Mouse (Mus musculus) liver, embryonic 11.5 days (tissue): ENCODE measurements around the gene Gm3409. TPM values are rescaled to one million over a fixed set of nuclear protein-coding genes. Genes with fewer than 3 reads are reported as not detected.
A peak's percentile ranks its signal among the peaks of the same experiment; 100 is the strongest.
"Not testable (repeated sequence)": the region's sequence is repeated elsewhere in the genome, so short reads cannot be mapped to it uniquely, and the experiment has no call there.

Experiments used
- ATAC-seq: fragments of 200-750 bp; cut with Nextera tagmentation; replicated peaks from 2 replicates; pipeline ENCODE4 v1.8.0; 2017; ENCODE audit warnings: moderate number of reproducible peaks, mild to moderate bottlenecking, moderate TSS enrichment, moderate library complexity; ENCODE audit not compliant: low FRiP score
- DNase-seq: peaks from one replicate; pipeline ENCODE4 v3.0.0-alpha.2; 2017; ENCODE audit warnings: low spot score
- H3K27ac ChIP-seq: fragments of 300-500 bp; sonication (generic); 2 replicates; pipeline ENCODE4 v1.5.1; 2014; ENCODE audit warnings: mild to moderate bottlenecking, low read depth, low read length, control low read depth
- H3K27me3 ChIP-seq: fragments of 300-500 bp; sonication (generic); replicated peaks from 2 replicates; pipeline ENCODE4 v1.6.1; 2014; ENCODE audit warnings: low read length, mixed read lengths; ENCODE audit not compliant: control insufficient read depth, insufficient read depth
- H3K36me3 ChIP-seq: fragments of 300-500 bp; sonication (generic); 2 replicates; pipeline ENCODE4 v1.6.1; 2014; ENCODE audit warnings: mild to moderate bottlenecking, low read length, moderate library complexity, mixed read lengths; ENCODE audit not compliant: control insufficient read depth, insufficient read depth
- H3K4me1 ChIP-seq: fragments of 300-500 bp; sonication (generic); replicated peaks from 2 replicates; pipeline ENCODE4 v1.6.1; 2014; ENCODE audit warnings: low read length, mixed read lengths; ENCODE audit not compliant: control insufficient read depth, insufficient read depth
- H3K4me2 ChIP-seq: fragments of 300-500 bp; sonication (generic); 2 replicates; pipeline ENCODE4 v1.6.1; 2014; ENCODE audit warnings: mild to moderate bottlenecking, control low read depth, moderate library complexity
- H3K4me3 ChIP-seq: fragments of 300-500 bp; sonication (generic); 2 replicates; pipeline ENCODE4 v1.5.1; 2014; ENCODE audit warnings: low read depth, low read length, control low read depth
- H3K9ac ChIP-seq: fragments of 300-500 bp; sonication (generic); 2 replicates; pipeline ENCODE4 v1.6.1; 2014; ENCODE audit warnings: low read depth, low read length, control low read depth
- H3K9me3 ChIP-seq: fragments of 300-500 bp; sonication (generic); 2 replicates; pipeline ENCODE4 v1.6.1; 2016; ENCODE audit warnings: low read length, inconsistent platforms, mixed read lengths; ENCODE audit not compliant: control insufficient read depth
- WGBS: fragments of 180-500 bp; shearing (Covaris S2); extraction: QIAGEN DNeasy Blood & Tissue Kit; methylation state at CpG from one replicate; pipeline ENCODE4 v1.1.7; 2014; 5-methylcytosine and 5-hydroxymethylcytosine counted together
- polyA plus RNA-seq: library from polyadenylated mRNA; unstranded; fragments of >200 nt; fragmentation: Nextera tagmentation; extraction: Ambion mirVana; gene quantifications from 2 replicates; pipeline ENCODE4 v1.2.1, GENCODE M21; 2014

Gm3409 gene
- polyA plus RNA-seq, 1 experiment from 2014 or later = not detected

- DNase-seq, H3K9me3 ChIP-seq, ATAC-seq, H3K4me1 ChIP-seq, H3K9ac ChIP-seq, H3K27ac ChIP-seq, H3K27me3 ChIP-seq, H3K4me2 ChIP-seq, H3K36me3 ChIP-seq, H3K4me3 ChIP-seq: not testable (repeated sequence)
- 73% methylated on average over 6 of the region's 6 CpGs for WGBS
Measured at GRCm38 (mm10) chr5:146570179-146570578, 32.7 kb downstream of the Gm3409 start.

GRCm38 (mm10) chr5:146571830-146572734, 34.6 kb downstream of the Gm3409 start:
- not testable (repeated sequence) for ATAC-seq, DNase-seq, H3K4me1 ChIP-seq, H3K9me3 ChIP-seq, H3K4me3 ChIP-seq, H3K9ac ChIP-seq, H3K27me3 ChIP-seq, H3K36me3 ChIP-seq, H3K27ac ChIP-seq, H3K4me2 ChIP-seq
- WGBS = 63% methylated on average over 6 of the region's 6 CpGs

- not testable (repeated sequence) for H3K36me3 ChIP-seq, ATAC-seq, H3K27ac ChIP-seq, H3K4me1 ChIP-seq, H3K9me3 ChIP-seq, H3K4me2 ChIP-seq, H3K4me3 ChIP-seq, H3K27me3 ChIP-seq, DNase-seq, H3K9ac ChIP-seq
- WGBS = 89% methylated on average over 4 of the region's 4 CpGs
Measured at GRCm38 (mm10) chr5:146572735-146573042, 35.2 kb downstream of the Gm3409 start.

- H3K27ac ChIP-seq = no peak overlapping the region
- no peaks in the 10 kb centered on the region for H3K27me3 ChIP-seq
- 78% methylated on average over 3 of the region's 3 CpGs for WGBS
- no peak overlapping the region for H3K4me2 ChIP-seq
- no peak overlapping the region for H3K9ac ChIP-seq
- H3K4me1 ChIP-seq = no peaks in the 10 kb centered on the region
- no peaks in the 10 kb centered on the region for H3K36me3 ChIP-seq
- DNase-seq (no peak), ATAC-seq (no peak)
- H3K4me3 ChIP-seq = no peak overlapping the region
- H3K9me3 ChIP-seq = no peaks in the 10 kb centered on the region
Measured at GRCm38 (mm10) chr5:146576668-146577067, 39.2 kb downstream of the Gm3409 start.

- DNase-seq = no peak
- 12% methylated on average over 10 of the region's 10 CpGs for WGBS
- no peaks in the 10 kb centered on the region for H3K4me1 ChIP-seq
Measured at GRCm38 (mm10) chr5:146584156-146584477, 46.7 kb downstream of the Gm3409 start.

GRCm38 (mm10) chr5:146584478-146585306, 47.2 kb downstream of the Gm3409 start, which contains the start of gene Gpr12:
Gene Gpr12, minus strand, starts transcription at chr5:146585239.
- H3K4me3 ChIP-seq = peak within 1 kb of the TSS; percentile 36
- no peaks in the 10 kb centered on the region; the same call in 1 of the 2 replicates for H3K9me3 ChIP-seq
- H3K36me3 ChIP-seq = no peaks in the 10 kb centered on the region
- no peak within 1 kb of the TSS for H3K9ac ChIP-seq
- 3% methylated on average over 64 of the region's 64 CpGs for WGBS
- no peaks in the 10 kb centered on the region for H3K4me1 ChIP-seq
- peaks cover 40% of the 10 kb centered on the region for H3K27me3 ChIP-seq
- peak within 1 kb of the TSS; percentile 60 for H3K4me2 ChIP-seq
- ATAC-seq (peak; percentile 21; the same call in 1 of the 2 replicates), DNase-seq (no peak)
- no peak within 1 kb of the TSS for H3K27ac ChIP-seq

More at GRCm38 (mm10) chr5:146584156-146584477, 46.7 kb downstream of the Gm3409 start:
- no peak overlapping the region for H3K27ac ChIP-seq
- H3K9ac ChIP-seq = no peak overlapping the region
- peak overlapping the region; percentile 36 for H3K4me3 ChIP-seq
- peaks cover 40% of the 10 kb centered on the region for H3K27me3 ChIP-seq
- ATAC-seq = no peak
- peak overlapping the region; percentile 60 for H3K4me2 ChIP-seq
- no peaks in the 10 kb centered on the region for H3K36me3 ChIP-seq
- no peaks in the 10 kb centered on the region; the same call in 1 of the 2 replicates for H3K9me3 ChIP-seq

- Histone ChIP-seq H3K27me3 (peaks cover 40% of the 10 kb centered on the region), H3K4me2 (peak overlapping the region; percentile 60), H3K4me1 (no peaks in the 10 kb centered on the region), H3K27ac (no peak overlapping the region), H3K4me3 (peak overlapping the region; percentile 36; the same call in 1 of the 2 replicates), H3K36me3 (no peaks in the 10 kb centered on the region), H3K9ac (no peak overlapping the region), H3K9me3 (no peaks in the 10 kb centered on the region; the same call in 1 of the 2 replicates)
- no peak for ATAC-seq
- 11% methylated on average over 10 of the region's 10 CpGs for WGBS
- no peak for DNase-seq
Measured at GRCm38 (mm10) chr5:146585307-146585651, 47.8 kb downstream of the Gm3409 start.

GRCm38 (mm10) chr5:146586357-146587070, 49.1 kb downstream of the Gm3409 start:
- Histone ChIP-seq H3K4me2 (no peak overlapping the region), H3K4me3 (no peak overlapping the region), H3K36me3 (no peaks in the 10 kb centered on the region), H3K27me3 (peaks cover 40% of the 10 kb centered on the region), H3K9me3 (no peaks in the 10 kb centered on the region; the same call in 1 of the 2 replicates), H3K9ac (no peak overlapping the region), H3K27ac (no peak overlapping the region), H3K4me1 (no peaks in the 10 kb centered on the region)
- ATAC-seq (no peak), DNase-seq (no peak)
- 65% methylated on average over 8 of the region's 8 CpGs for WGBS
